Mouse (Mus musculus): ENCODE measurements at regions not wholly inside any gene's neighbourhood (a gene's known extent, or its start where the extent isn't known, plus 50 kb on each side); places are given as distances from the start of the nearest gene placed in this dataset.

GRCm38 (mm10) chr11:44216346-44216745 is 183.5 kb upstream of the Il12b start:
- TF ChIP-seq EP300 (optimal IDR thresholded peaks at IDR 0.05) (no peak), CTCF (IDR thresholded peaks at IDR 0.05; ENCODE audit: low read depth) (no peak)
